Mouse (Mus musculus): ENCODE results near the gene Ccnb1ip1. TPM values are rescaled to one million over a fixed set of nuclear protein-coding genes. Genes with fewer than 3 reads are reported as not detected.

Ccnb1ip1 gene
- total and polyA plus RNA-seq, 3 experiments, result 2.7 TPM; not detected in 2

DNA sequence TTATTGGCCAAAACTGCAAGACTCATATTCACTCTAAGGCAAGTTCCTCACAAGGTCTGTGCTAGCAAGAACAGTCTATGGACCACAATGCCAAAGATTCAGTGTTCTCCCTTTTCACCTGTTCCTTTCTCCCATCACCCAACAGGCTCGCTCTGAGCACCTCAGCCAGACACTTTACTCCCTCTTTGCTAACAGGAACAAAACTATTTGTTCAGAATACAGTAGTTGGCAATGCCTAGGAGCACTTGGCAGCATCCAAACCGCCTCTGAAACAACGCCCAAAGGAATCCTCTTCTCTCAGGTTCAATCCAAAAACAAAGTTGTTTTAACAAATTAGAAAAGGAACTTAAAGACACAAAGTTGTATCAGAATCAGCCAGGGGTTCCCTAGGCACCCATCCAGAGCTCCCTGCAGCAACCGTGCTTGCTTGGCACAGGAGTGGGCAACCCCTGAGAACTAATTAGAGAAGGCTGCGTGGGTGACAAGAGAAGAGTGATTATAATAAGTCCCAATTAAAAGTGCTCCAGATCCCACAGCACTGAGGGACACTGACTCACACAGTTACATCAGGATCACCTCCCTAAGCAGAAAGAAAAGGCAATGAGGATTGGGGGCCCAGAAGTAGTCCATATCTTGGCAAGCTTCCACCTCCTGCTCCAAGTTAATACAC, 49.0 kb downstream of the Ccnb1ip1 start:
- Histone ChIP-seq H3K9ac (ENCODE audit: insufficient read depth, low read depth) (no peak overlapping the region), H3K9me3 (replicated peaks; ENCODE audit: low read length) (no peaks in the 10 kb centered on the region), H3K4me2 (ENCODE audit: insufficient read depth, low read depth, poor library complexity, severe bottlenecking) (no peak overlapping the region), H3K36me3 (replicated peaks in 1 of 2; ENCODE audit: control insufficient read depth in 1 of 2, insufficient read depth in 1 of 2, low read length in 1 of 2) (peaks cover 0 to 5% of the 10 kb centered on the region in 2 experiments), H3K4me3 (replicated peaks in 1 of 3; ENCODE audit: low read depth in 2 of 3, low read length in 2 of 3, poor library complexity in 1 of 3) (no peak overlapping the region), H3K79me2 (replicated peaks; ENCODE audit: control insufficient read depth, extremely low read depth, insufficient read depth, poor library complexity, severe bottlenecking) (no peaks in the 10 kb centered on the region), H3K27ac (ENCODE audit: insufficient read depth, low read depth) (no peak overlapping the region), H3K4me1 (ENCODE audit: control insufficient read depth in 1 of 2, insufficient read depth in 2 of 2) (no peaks in the 10 kb centered on the region), H3K27me3 (replicated peaks) (no peaks in the 10 kb centered on the region)
- TF ChIP-seq NRF1 (IDR thresholded peaks at IDR 0.05; ENCODE audit: low read depth, low read length), result no peak
- TF ChIP-seq IRF4 (IDR thresholded peaks at IDR 0.05; ENCODE audit: low read depth, low read length), result no peak
- no peak for TF ChIP-seq TCF12 (IDR thresholded peaks at IDR 0.05; ENCODE audit: low read depth, low read length)
- TF ChIP-seq ZMIZ1 (IDR thresholded peaks at IDR 0.05; ENCODE audit: low read depth, low read length), result no peak
- TF ChIP-seq POLR2A (IDR thresholded peaks at IDR 0.05; ENCODE audit: low read depth, low read length), result no peak
- TF ChIP-seq CTCF (conservative IDR thresholded peaks at IDR 0.05 in 1 of 2, IDR thresholded peaks at IDR 0.05 in 1 of 2; ENCODE audit: low read depth in 2 of 2, low read length in 2 of 2), result no peak
- no peak for TF ChIP-seq UBTF (IDR thresholded peaks at IDR 0.05; ENCODE audit: low read depth, low read length)
- TF ChIP-seq MEF2A (IDR thresholded peaks at IDR 0.05; ENCODE audit: borderline replicate concordance, low read depth, low read length), result no peak
- no peak for TF ChIP-seq GABPA (IDR thresholded peaks at IDR 0.05; ENCODE audit: insufficient replicate concordance, low read depth, low read length)
- TF ChIP-seq JUND (conservative IDR thresholded peaks at IDR 0.05; ENCODE audit: low read depth, low read length), result no peak
- no peak for TF ChIP-seq MAZ (IDR thresholded peaks at IDR 0.05; ENCODE audit: low read depth, low read length)
- no peak for TF ChIP-seq USF2 (conservative IDR thresholded peaks at IDR 0.05; ENCODE audit: low read depth, low read length)
- TF ChIP-seq E2F4 (IDR thresholded peaks at IDR 0.05; ENCODE audit: insufficient replicate concordance, low read depth, low read length), result no peak
- no peak for TF ChIP-seq POLR2AphosphoS2 (IDR thresholded peaks at IDR 0.05; ENCODE audit: low read depth, low read length)
- TF ChIP-seq MYC (IDR thresholded peaks at IDR 0.05; ENCODE audit: low read depth, low read length), result no peak
- TF ChIP-seq SIN3A (IDR thresholded peaks at IDR 0.05; ENCODE audit: low read length), result no peak
- no peak for TF ChIP-seq JUN (IDR thresholded peaks at IDR 0.05; ENCODE audit: insufficient read depth, low read depth, low read length)
- no peak for TF ChIP-seq USF1 (IDR thresholded peaks at IDR 0.05; ENCODE audit: low read depth, low read length)
- TF ChIP-seq EP300 (IDR thresholded peaks at IDR 0.05; ENCODE audit: low read length), result no peak
- no peak for TF ChIP-seq KAT2A (IDR thresholded peaks at IDR 0.05; ENCODE audit: insufficient replicate concordance, low read length)
- no peak for DNase-seq (ENCODE audit: extremely low read depth)
- in situ Hi-C loops (cut with MboI; ENCODE audit: low pct_ligation_motif_present, low pct_unique_long_range_greater_than_20kb, low sequenced_read_pairs) (loop anchor here (25.0 kb wide), 1 partner anchor 396 kb away; the partner anchor contains the start of gene Tlr11), dilution Hi-C loops (cut with MboI; ENCODE audit: extremely low pct_ligation_motif_present, extremely low pct_unique_long_range_greater_than_20kb, low sequenced_read_pairs) (no loop called here)

GRCm38 (mm10) chr14:50744994-50745393, 62.5 kb downstream of the Ccnb1ip1 start, which contains the start of gene Olfr749:
Gene Olfr749 (minus strand): TSS chr14:50745094.
- TF ChIP-seq POLR2A (IDR thresholded peaks at IDR 0.05; ENCODE audit: low read depth, low read length) (no peak), USF1 (IDR thresholded peaks at IDR 0.05; ENCODE audit: low read depth, low read length) (no peak), ELF1 (IDR thresholded peaks at IDR 0.05; ENCODE audit: low read depth, low read length) (no peak), MAFK (IDR thresholded peaks at IDR 0.05; ENCODE audit: insufficient replicate concordance, low read length) (no peak), NELFE (IDR thresholded peaks at IDR 0.05; ENCODE audit: low read depth, low read length) (no peak), EP300 (IDR thresholded peaks at IDR 0.05; ENCODE audit: low read length) (no peak), MEF2A (IDR thresholded peaks at IDR 0.05; ENCODE audit: borderline replicate concordance, low read depth, low read length) (no peak), CTCF (conservative IDR thresholded peaks at IDR 0.05 in 1 of 2, IDR thresholded peaks at IDR 0.05 in 1 of 2; ENCODE audit: low read depth in 2 of 2, low read length in 2 of 2) (no peak), IRF4 (IDR thresholded peaks at IDR 0.05; ENCODE audit: low read depth, low read length) (no peak), ZNF384 (IDR thresholded peaks at IDR 0.05; ENCODE audit: low read depth, low read length) (no peak), NRF1 (IDR thresholded peaks at IDR 0.05; ENCODE audit: low read depth, low read length) (no peak), ZMIZ1 (IDR thresholded peaks at IDR 0.05; ENCODE audit: low read depth, low read length) (no peak)
- Histone ChIP-seq H3K9ac (ENCODE audit: insufficient read depth, low read depth) (no peak within 1 kb of the TSS), H3K4me2 (ENCODE audit: insufficient read depth, low read depth, poor library complexity, severe bottlenecking) (no peak within 1 kb of the TSS), H3K9me3 (replicated peaks; ENCODE audit: low read length) (no peaks in the 10 kb centered on the region), H3K36me3 (replicated peaks in 1 of 2; ENCODE audit: control insufficient read depth in 1 of 2, insufficient read depth in 1 of 2, low read length in 1 of 2) (no peaks in the 10 kb centered on the region), H3K4me1 (ENCODE audit: control insufficient read depth in 1 of 2, insufficient read depth in 2 of 2) (no peaks in the 10 kb centered on the region), H3K27me3 (replicated peaks) (peaks cover 2% of the 10 kb centered on the region), H3K79me2 (replicated peaks; ENCODE audit: control insufficient read depth, extremely low read depth, insufficient read depth, poor library complexity, severe bottlenecking) (no peaks in the 10 kb centered on the region), H3K4me3 (replicated peaks in 1 of 3; ENCODE audit: low read depth in 2 of 3, low read length in 2 of 3, poor library complexity in 1 of 3) (no peak within 1 kb of the TSS), H3K27ac (ENCODE audit: insufficient read depth, low read depth) (no peak within 1 kb of the TSS)
- dilution Hi-C loops (cut with MboI; ENCODE audit: extremely low pct_ligation_motif_present, extremely low pct_unique_long_range_greater_than_20kb, low sequenced_read_pairs), result no loop called here
- DNase-seq (ENCODE audit: extremely low read depth), result no peak
- in situ Hi-C loops (cut with MboI; ENCODE audit: low pct_ligation_motif_present, low pct_unique_long_range_greater_than_20kb, low sequenced_read_pairs), result no loop called here
